Mouse (Mus musculus) cerebellum, adult 2 months (tissue): ENCODE data around the gene Rnf128.

ENCODE experiments used
- CTCF ChIP-seq: fragments of 200-500 bp; IDR thresholded peaks from 2 replicates; pipeline ENCODE4 v1.5.1; 2011; ENCODE audit warnings: low read depth, mild to moderate bottlenecking, control low read depth, low read length, moderate library complexity, borderline replicate concordance; ENCODE audit not compliant: insufficient read depth
- POLR2A ChIP-seq: fragments of 200-500 bp; IDR thresholded peaks from 2 replicates; pipeline ENCODE4 v1.6.1; 2011; ENCODE audit warnings: low read length, control low read depth, borderline replicate concordance; ENCODE audit not compliant: insufficient read depth

DNA sequence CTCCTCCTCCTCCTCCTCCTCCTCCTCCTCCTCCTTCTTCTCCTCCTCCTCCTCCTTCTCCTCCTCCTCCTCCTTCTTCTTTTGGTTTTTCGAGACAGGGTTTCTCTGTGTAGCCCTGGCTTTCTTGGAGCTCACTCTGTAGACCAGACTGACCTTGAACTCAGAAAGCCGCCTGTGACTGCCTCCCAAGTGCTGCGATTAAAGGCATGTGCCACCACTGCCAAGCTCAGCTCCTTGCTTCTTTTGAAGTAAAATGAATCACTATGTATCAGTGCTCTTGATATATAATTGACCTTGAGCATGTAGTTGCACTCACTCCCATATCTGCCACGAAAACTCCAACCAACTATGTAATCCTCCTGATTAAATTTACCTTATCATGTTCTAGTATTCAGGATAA is 59.0 kb downstream of the Rnf128 start:
- no peak for TF ChIP-seq CTCF
- TF ChIP-seq POLR2A: no peak
